Mouse (Mus musculus) olfactory bulb, adult 2 months (tissue): Measurements from ENCODE around the gene Sit1. TPM values are rescaled to one million over a fixed set of nuclear protein-coding genes. Genes with fewer than 3 reads are reported as not detected.

Experiments used
- H3K27ac ChIP-seq: fragments of 200-500 bp; 2 replicates; pipeline ENCODE4 v1.5.1; 2012; ENCODE audit warnings: low read depth, low read length; ENCODE audit not compliant: insufficient read depth
- H3K4me1 ChIP-seq: fragments of 200-500 bp; 2 replicates; pipeline ENCODE4 v1.6.1; 2012; ENCODE audit warnings: low read length; ENCODE audit not compliant: control insufficient read depth, insufficient read depth
- H3K4me3 ChIP-seq: fragments of 200-500 bp; 2 replicates; pipeline ENCODE4 v1.5.1; 2012; ENCODE audit warnings: mild to moderate bottlenecking, low read depth, low read length, moderate library complexity; ENCODE audit not compliant: insufficient read depth
- CTCF ChIP-seq: fragments of 200-500 bp; IDR thresholded peaks from 2 replicates; pipeline ENCODE4 v1.5.1; 2012; ENCODE audit warnings: low read depth, mild to moderate bottlenecking, low read length, moderate library complexity; ENCODE audit not compliant: insufficient read depth
- POLR2A ChIP-seq: fragments of 200-500 bp; IDR thresholded peaks from 2 replicates; pipeline ENCODE4 v1.6.1; 2012; ENCODE audit warnings: mild to moderate bottlenecking, low read depth, low read length, moderate library complexity; ENCODE audit not compliant: insufficient read depth
- WGBS: fragments of 180-500 bp; shearing (Covaris S2); methylation state at CpG from one replicate; pipeline ENCODE4 v1.1.7; 2018; 5-methylcytosine and 5-hydroxymethylcytosine counted together
- polyA plus RNA-seq: library from polyadenylated mRNA; stranded (reverse); fragments of >200 nt; gene quantifications from 2 replicates; pipeline ENCODE4 v1.2.4, GENCODE M21; 2012; ENCODE audit warnings: low replicate concordance; ENCODE audit not compliant: missing spikeins, insufficient read depth, insufficient read length

Sit1 gene
- polyA plus RNA-seq, 1 experiment, result not detected

DNA sequence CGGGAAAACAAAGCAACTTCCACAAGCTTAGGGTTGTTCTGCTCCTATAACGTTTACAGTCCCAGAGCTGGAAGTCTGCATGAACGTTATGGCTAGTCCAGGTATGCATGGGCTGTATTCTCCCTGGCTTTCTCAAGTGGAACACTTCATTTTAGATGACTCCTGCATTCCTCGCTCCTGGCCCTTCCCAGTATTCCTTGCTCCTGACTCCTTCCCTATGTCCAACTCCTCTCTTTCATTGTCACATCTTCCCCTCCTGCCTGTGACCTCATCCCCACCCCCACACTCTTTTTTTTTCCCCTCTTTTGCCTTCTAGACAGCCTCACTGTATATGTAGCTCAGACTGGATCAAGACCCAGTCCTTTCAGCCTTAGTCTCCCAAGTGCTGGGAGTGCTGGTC, 30.3 kb upstream of the Sit1 start:
- TF ChIP-seq POLR2A, result no peak
- no peak for TF ChIP-seq CTCF
- Histone ChIP-seq H3K4me1 (peaks cover 3% of the 10 kb centered on the region), H3K4me3 (no peak overlapping the region), H3K27ac (no peak overlapping the region)
- WGBS, result 86% methylated on average over 4 of the region's 4 CpGs

GRCm38 (mm10) chr4:43513300-43513699, 29.8 kb upstream of the Sit1 start:
- TF ChIP-seq POLR2A (no peak), CTCF (no peak)
- peaks cover 8% of the 10 kb centered on the region for H3K4me1 ChIP-seq
- WGBS, result 91% methylated on average over 4 of the region's 4 CpGs

GRCm38 (mm10) chr4:43512653-43513052, 29.1 kb upstream of the Sit1 start:
- Histone ChIP-seq H3K4me3 (no peak overlapping the region), H3K27ac (no peak overlapping the region), H3K4me1 (peaks cover 10% of the 10 kb centered on the region)
- no peak for TF ChIP-seq CTCF
- no peak for TF ChIP-seq POLR2A
- WGBS, result 83% methylated on average over 7 of the region's 7 CpGs

More at GRCm38 (mm10) chr4:43513300-43513699, 29.8 kb upstream of the Sit1 start:
- H3K4me3 ChIP-seq, result no peak overlapping the region
- no peak overlapping the region for H3K27ac ChIP-seq

GRCm38 (mm10) chr4:43511675-43512454, 28.3 kb upstream of the Sit1 start:
- TF ChIP-seq POLR2A, result no peak
- TF ChIP-seq CTCF, result no peak
- Histone ChIP-seq H3K4me1 (peaks cover 10% of the 10 kb centered on the region), H3K27ac (no peak overlapping the region), H3K4me3 (no peak overlapping the region)
- 83% methylated on average over 19 of the region's 19 CpGs for WGBS

GRCm38 (mm10) chr4:43509109-43509508, 25.6 kb upstream of the Sit1 start:
- 42% methylated on average over 9 of the region's 9 CpGs for WGBS
- H3K4me3 ChIP-seq, result no peak overlapping the region

DNA sequence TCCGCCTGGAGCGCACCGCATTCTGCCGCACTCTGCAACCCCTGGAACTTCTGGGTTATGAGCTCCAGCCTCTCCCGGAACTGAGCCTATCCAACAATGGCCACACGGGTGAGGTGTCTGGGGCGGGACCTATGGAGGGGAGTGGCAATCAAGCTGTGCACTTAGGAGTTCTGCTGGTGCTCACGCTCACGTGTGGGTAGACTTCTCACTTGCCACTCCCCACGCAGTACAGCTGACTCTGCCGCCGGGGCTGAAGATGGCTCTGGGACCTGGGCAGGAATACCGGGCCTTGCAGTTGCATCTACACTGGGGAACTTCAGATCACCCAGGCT, 25.1 kb upstream of the Sit1 start:
- Histone ChIP-seq H3K4me1 (peaks cover 10% of the 10 kb centered on the region), H3K27ac (no peak overlapping the region), H3K4me3 (peak overlapping the region; percentile 27)
- TF ChIP-seq CTCF (no peak), POLR2A (no peak)
- WGBS, result 10% methylated on average over 13 of the region's 13 CpGs

More at GRCm38 (mm10) chr4:43509109-43509508, 25.6 kb upstream of the Sit1 start:
- Histone ChIP-seq H3K27ac (no peak overlapping the region), H3K4me1 (peaks cover 10% of the 10 kb centered on the region)
- TF ChIP-seq POLR2A (no peak), CTCF (no peak)

DNA sequence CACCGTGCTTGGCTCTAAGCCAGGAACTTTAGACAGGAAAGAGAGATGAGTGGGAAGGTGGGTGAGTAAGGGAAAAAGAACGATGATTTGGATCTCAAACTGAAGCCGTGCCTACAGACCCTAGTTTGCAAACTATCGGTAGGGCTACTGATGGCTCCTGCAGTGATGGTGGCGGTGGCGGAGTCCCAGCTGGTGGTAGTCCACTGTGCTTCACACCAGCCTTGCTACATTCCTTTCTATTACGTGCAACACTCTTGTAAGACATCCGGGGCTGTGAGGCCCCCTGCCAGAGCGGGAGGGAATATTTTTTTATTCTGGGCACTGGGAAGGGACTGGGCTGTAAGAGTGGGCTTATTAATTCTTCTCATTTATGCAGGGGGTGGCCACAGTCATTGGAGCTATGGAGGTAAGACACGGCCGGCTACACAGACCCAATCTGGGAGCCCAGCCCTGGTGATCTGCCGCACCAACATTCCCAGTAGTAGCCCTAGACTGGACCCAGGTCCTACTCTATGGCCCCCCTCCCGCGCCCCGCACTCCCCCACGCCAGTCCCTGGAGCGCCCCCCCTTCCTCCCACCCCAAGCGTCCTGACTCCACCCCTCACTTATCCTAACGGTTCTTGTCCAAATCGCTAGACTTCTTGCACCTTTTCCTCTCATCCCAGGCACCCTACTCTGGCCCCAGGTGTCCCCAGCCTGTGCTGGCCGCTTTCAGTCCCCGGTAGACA, 24.6 kb upstream of the Sit1 start:
- TF ChIP-seq POLR2A, result no peak
- Histone ChIP-seq H3K4me1 (peaks cover 10% of the 10 kb centered on the region), H3K4me3 (peak overlapping the region; percentile 27), H3K27ac (no peak overlapping the region)
- 14% methylated on average over 22 of the region's 22 CpGs for WGBS

DNA sequence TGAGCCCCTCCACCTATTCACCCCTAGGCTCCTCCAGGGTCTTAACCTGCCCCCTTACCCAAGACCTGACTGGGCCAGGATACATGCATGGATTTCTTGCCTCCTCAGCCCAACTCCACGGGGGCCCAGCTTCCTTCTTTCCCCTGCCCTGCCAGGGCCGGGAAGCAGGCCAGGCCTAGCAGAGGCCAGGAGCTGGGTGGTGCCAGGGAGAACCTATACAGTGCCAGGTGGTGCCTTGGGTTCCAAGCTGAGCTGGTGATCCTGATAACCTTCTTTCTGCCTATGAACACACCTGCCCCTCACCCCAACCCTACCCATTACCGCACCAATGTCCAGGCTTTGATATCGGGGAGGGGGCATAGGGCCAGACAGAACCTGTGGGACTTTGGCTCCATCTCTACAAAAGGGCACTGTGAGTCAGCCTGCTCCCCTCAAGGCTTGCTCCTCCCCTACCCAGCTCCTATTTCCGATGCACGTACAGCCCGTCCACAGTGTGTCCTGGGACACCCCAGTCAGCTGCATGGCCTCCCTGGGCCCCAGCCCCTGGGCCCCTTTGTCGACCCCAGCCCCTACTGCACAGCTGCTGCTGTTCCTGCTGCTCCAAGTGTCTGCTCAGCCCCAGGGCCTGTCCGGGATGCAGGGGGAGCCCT, 23.1 kb upstream of the Sit1 start, which contains the start of gene Car9:
Gene Car9 (plus strand): TSS at position 431 of the 650 bp plus-strand sequence.
- no peak within 1 kb of the TSS for H3K4me3 ChIP-seq
- TF ChIP-seq CTCF, result no peak
- no peak for TF ChIP-seq POLR2A
- WGBS, result 56% methylated on average over 9 of the region's 9 CpGs
- no peak within 1 kb of the TSS for H3K27ac ChIP-seq
- peaks cover 10% of the 10 kb centered on the region for H3K4me1 ChIP-seq

DNA sequence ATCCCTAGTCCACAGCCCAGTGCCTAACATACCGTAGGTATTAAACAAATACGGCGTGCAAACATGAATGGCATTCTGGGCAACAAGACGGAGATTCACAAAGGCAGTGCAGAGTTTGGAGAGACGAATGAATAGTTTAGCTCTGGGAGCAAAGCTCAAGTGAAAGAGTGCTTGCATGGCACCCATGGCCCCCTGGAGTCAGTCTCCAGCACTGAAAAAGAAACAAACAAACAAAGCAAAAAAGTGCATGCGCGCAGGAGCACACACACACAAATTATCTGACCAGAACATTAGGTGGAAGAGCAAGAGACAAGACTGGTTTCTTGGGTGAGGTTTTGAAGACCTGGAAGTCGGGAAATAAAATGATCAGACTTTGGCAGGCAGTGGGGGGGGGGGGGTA, 22.5 kb upstream of the Sit1 start:
- WGBS, result 59% methylated on average over 8 of the region's 8 CpGs
- Histone ChIP-seq H3K4me1 (peaks cover 10% of the 10 kb centered on the region), H3K4me3 (no peak overlapping the region), H3K27ac (no peak overlapping the region)
- TF ChIP-seq POLR2A (no peak), CTCF (no peak)
